Mouse (Mus musculus): ENCODE measurements around the gene Ddost. TPM values are rescaled to one million over a fixed set of nuclear protein-coding genes. Genes with fewer than 3 reads are reported as not detected.
"Not testable (repeated sequence)": the region's sequence is repeated elsewhere in the genome, so short reads cannot be mapped to it uniquely, and the experiment has no call there.

The Ddost gene
- polyA plus RNA-seq, 1 experiment = 173 TPM

DNA sequence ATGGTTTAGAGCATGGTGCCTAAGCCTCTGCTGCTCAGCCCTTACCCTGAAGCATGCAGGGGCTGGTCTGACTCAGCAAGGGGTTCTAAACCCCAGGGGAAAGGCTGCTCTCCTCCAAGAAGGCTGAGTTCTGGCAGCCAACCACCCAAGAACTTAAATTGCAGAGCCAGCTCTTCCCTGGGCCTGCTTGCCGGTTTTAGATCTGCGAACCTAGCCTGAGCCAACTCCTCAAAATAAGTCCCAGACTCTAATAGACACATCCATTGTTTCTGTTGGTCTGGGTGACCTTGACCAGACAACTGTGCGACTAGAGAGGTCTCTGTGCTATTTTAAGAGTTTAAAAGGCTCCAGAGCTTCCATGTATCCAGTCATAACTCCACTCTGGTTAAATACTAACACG is 19.2 kb downstream of the Ddost start:
- H3K4me1 ChIP-seq (replicated peaks; ENCODE audit: control insufficient read depth, insufficient read depth, low read length) = peaks cover 2% of the 10 kb centered on the region

DNA sequence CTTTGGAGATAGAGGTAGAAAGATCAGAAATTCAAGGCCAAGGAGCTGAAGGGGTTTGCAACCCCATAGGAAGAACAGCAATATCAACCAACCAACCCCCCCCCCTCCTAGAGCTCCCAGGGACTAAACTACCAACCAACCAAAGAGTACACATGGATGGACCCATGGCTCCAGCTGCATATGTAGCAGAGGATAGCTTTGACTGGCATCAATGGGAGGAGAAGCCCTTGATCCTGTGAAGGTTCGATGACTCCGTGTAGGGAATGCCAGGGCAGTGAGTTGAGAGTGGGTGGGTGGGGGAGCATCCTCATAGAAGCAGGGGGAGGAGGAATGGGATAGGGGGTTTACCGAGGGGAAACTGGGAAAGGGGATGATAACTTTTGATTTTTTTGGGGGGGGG is 19.9 kb downstream of the Ddost start:
- no peaks in the 10 kb centered on the region for H3K27me3 ChIP-seq (ENCODE audit: control insufficient read depth, insufficient read depth, low read length)
- TF ChIP-seq POLR2A (IDR thresholded peaks at IDR 0.05; ENCODE audit: control insufficient read depth, extremely low read depth, insufficient read depth, low read length, poor library complexity) (no peak), CTCF (IDR thresholded peaks at IDR 0.05; ENCODE audit: borderline replicate concordance, control insufficient read depth, extremely low read depth, insufficient read depth, low read length, poor library complexity) (no peak)
- peaks cover 2% of the 10 kb centered on the region for H3K4me1 ChIP-seq (replicated peaks; ENCODE audit: control insufficient read depth, insufficient read depth, low read length)
- WGBS = 93% methylated on average over 3 of the region's 3 CpGs
- no peak overlapping the region for H3K4me3 ChIP-seq (ENCODE audit: control insufficient read depth, insufficient read depth, low read length)
- no peak for DNase-seq
- H3K27ac ChIP-seq (ENCODE audit: control insufficient read depth, insufficient read depth, low read length) = no peak overlapping the region
- H3K36me3 ChIP-seq (ENCODE audit: control insufficient read depth, insufficient read depth, low read length) = no peaks in the 10 kb centered on the region

More for the DNA sequence above, 19.2 kb downstream of the Ddost start:
- TF ChIP-seq POLR2A (IDR thresholded peaks at IDR 0.05; ENCODE audit: control insufficient read depth, extremely low read depth, insufficient read depth, low read length, poor library complexity) (no peak), CTCF (IDR thresholded peaks at IDR 0.05; ENCODE audit: borderline replicate concordance, control insufficient read depth, extremely low read depth, insufficient read depth, low read length, poor library complexity) (no peak)
- Histone ChIP-seq H3K27ac (ENCODE audit: control insufficient read depth, insufficient read depth, low read length) (no peak overlapping the region), H3K36me3 (ENCODE audit: control insufficient read depth, insufficient read depth, low read length) (no peaks in the 10 kb centered on the region), H3K27me3 (ENCODE audit: control insufficient read depth, insufficient read depth, low read length) (no peaks in the 10 kb centered on the region), H3K4me3 (ENCODE audit: control insufficient read depth, insufficient read depth, low read length) (no peak overlapping the region)
- WGBS = 97% methylated on average over 4 of the region's 4 CpGs
- DNase-seq = no peak

DNA sequence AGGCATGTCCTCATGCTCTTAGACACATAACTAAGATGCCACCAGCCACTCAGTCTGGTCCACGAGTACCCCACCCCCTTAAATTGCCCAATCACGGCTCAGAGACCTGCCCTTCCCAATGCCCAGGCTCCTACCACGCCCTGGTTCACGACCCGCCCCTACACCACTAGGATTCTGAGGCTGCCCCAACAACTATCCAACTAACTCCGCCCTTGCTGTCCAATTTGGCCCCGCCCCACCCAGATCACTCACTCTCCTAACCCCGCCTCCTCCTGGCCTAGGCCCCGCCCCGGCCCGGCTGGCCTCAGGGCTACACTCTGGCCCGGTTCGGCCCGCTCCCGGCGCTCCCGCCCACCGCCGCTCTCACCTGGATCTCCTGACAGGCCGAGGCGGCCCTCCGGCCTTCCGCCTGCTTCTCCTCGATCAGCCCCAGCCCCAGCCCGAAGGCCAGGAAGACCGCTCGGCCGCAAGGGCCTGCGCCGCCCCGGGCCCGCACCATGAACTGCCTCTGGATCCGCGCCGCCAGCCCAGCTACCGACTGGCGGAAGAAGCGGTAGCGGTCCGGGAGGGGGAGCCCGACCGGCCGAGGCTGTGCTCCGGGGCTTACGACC is 21.0 kb downstream of the Ddost start:
- H3K27ac ChIP-seq (ENCODE audit: control insufficient read depth, insufficient read depth, low read length) = peak overlapping the region; percentile 62
- H3K4me3 ChIP-seq (ENCODE audit: control insufficient read depth, insufficient read depth, low read length) = peak overlapping the region; percentile 81
- under 1% methylated on average over 45 of the region's 45 CpGs for WGBS
- H3K27me3 ChIP-seq (ENCODE audit: control insufficient read depth, insufficient read depth, low read length) = no peaks in the 10 kb centered on the region
- H3K36me3 ChIP-seq (ENCODE audit: control insufficient read depth, insufficient read depth, low read length) = no peaks in the 10 kb centered on the region
- TF ChIP-seq POLR2A (IDR thresholded peaks at IDR 0.05; ENCODE audit: control insufficient read depth, extremely low read depth, insufficient read depth, low read length, poor library complexity) (no peak), CTCF (IDR thresholded peaks at IDR 0.05; ENCODE audit: borderline replicate concordance, control insufficient read depth, extremely low read depth, insufficient read depth, low read length, poor library complexity) (no peak)
- H3K4me1 ChIP-seq (replicated peaks; ENCODE audit: control insufficient read depth, insufficient read depth, low read length) = peaks cover 2% of the 10 kb centered on the region
- DNase-seq = peak; percentile 91

DNA sequence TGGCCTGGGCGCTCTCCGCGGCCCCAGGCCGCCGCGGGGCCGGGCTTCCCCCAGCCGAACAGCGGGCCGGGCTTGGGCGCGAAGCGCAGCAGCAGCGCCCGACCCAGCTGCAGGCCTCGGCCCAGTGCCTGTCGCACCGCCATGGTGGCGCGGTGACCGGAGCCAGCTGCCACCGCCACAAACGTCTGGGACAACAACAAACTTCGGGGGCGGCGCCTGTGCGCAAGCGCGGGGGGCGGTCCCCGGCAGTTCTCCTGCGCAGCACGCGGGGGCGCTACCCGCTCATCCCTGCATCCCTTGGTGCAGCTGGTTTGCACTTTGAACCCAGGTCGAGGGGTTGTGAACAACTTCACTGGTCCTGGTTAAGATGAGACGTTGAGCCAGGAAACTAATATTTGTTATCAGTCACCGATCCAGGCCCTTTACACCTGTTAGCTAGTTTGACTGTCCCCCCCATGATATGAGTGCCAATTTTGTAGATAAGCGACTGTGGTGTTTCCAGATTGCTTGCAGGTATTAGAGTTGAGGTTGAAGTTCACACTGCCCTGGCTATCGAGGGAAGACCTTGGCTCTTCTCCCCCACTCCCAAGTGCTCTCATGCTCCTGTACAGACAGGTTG is 21.7 kb downstream of the Ddost start, which contains the start of gene Pink1:
Gene Pink1 (minus strand): TSS at position 231 of the 619 bp plus-strand sequence.
- peaks cover 2% of the 10 kb centered on the region for H3K4me1 ChIP-seq (replicated peaks; ENCODE audit: control insufficient read depth, insufficient read depth, low read length)
- DNase-seq = peak; percentile 93
- TF ChIP-seq POLR2A (IDR thresholded peaks at IDR 0.05; ENCODE audit: control insufficient read depth, extremely low read depth, insufficient read depth, low read length, poor library complexity) (peak; percentile 83), CTCF (IDR thresholded peaks at IDR 0.05; ENCODE audit: borderline replicate concordance, control insufficient read depth, extremely low read depth, insufficient read depth, low read length, poor library complexity) (peak; percentile 89)
- H3K36me3 ChIP-seq (ENCODE audit: control insufficient read depth, insufficient read depth, low read length) = no peaks in the 10 kb centered on the region
- no peaks in the 10 kb centered on the region for H3K27me3 ChIP-seq (ENCODE audit: control insufficient read depth, insufficient read depth, low read length)
- H3K4me3 ChIP-seq (ENCODE audit: control insufficient read depth, insufficient read depth, low read length) = peak within 1 kb of the TSS; percentile 81
- WGBS = 4% methylated on average over 41 of the region's 41 CpGs
- peak within 1 kb of the TSS; percentile 77 for H3K27ac ChIP-seq (ENCODE audit: control insufficient read depth, insufficient read depth, low read length)

DNA sequence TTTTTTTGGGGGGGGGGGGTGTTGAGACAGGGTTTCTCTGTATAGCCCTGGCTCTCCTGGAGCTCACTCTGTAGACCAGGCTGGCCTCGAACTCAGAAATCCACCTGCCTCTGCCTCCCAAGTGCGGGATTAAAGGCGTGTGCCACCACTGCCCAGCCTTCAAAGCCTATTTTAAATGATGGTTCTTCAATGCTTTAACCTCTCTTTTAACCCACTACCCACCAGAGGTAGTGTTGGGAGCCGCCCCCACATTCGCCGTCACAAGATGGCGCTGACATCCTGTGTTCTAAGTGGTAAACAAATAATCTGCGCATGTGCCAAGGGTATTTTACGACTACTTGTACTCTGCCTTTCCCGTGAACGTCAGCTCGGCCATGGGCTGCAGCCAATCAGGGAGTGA is 22.6 kb downstream of the Ddost start:
- not testable (repeated sequence) for DNase-seq
- 54% methylated on average over 9 of the region's 12 CpGs for WGBS

DNA sequence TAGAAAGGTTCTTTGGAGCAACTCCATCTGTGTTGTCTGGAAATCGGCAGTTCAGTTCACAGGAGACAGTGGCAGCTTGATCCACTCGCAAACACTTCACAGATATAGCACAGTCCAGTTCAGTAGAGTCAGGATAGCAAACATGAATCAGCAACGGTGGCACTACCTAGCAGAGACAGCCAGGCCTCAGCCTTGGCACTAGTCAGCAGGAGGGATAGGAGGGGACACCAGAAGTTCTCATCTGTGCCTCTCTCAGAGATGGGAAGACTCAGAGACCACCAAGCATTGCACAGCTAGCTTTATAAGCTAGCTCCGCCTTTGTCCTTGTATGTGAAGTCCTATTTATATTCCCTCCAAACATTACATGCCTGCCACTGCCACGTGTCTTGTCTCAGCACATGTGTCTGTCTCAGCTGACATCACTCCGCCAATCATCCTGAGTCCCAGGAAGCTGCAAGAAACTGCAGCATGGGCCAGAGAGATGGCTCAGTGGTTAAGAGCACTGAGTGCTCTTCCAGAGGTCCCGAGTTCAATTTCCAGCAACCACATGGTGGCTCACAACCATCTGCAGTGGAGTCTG is 23.5 kb downstream of the Ddost start:
- Histone ChIP-seq H3K4me3 (ENCODE audit: control insufficient read depth, insufficient read depth, low read length) (peak overlapping the region; percentile 36), H3K27ac (ENCODE audit: control insufficient read depth, insufficient read depth, low read length) (peak overlapping the region; percentile 90), H3K4me1 (replicated peaks; ENCODE audit: control insufficient read depth, insufficient read depth, low read length) (peaks cover 2% of the 10 kb centered on the region), H3K27me3 (ENCODE audit: control insufficient read depth, insufficient read depth, low read length) (no peaks in the 10 kb centered on the region), H3K36me3 (ENCODE audit: control insufficient read depth, insufficient read depth, low read length) (no peaks in the 10 kb centered on the region)
- no peak for DNase-seq
- TF ChIP-seq CTCF (IDR thresholded peaks at IDR 0.05; ENCODE audit: borderline replicate concordance, control insufficient read depth, extremely low read depth, insufficient read depth, low read length, poor library complexity) (no peak), POLR2A (IDR thresholded peaks at IDR 0.05; ENCODE audit: control insufficient read depth, extremely low read depth, insufficient read depth, low read length, poor library complexity) (no peak)
- 69% methylated on average over 7 of the region's 7 CpGs for WGBS

More for the DNA sequence above, 22.6 kb downstream of the Ddost start:
- not testable (repeated sequence) for H3K36me3 ChIP-seq (ENCODE audit: control insufficient read depth, insufficient read depth, low read length); H3K27me3 ChIP-seq (ENCODE audit: control insufficient read depth, insufficient read depth, low read length); H3K4me3 ChIP-seq (ENCODE audit: control insufficient read depth, insufficient read depth, low read length); H3K4me1 ChIP-seq (replicated peaks; ENCODE audit: control insufficient read depth, insufficient read depth, low read length)
- H3K27ac ChIP-seq (ENCODE audit: control insufficient read depth, insufficient read depth, low read length) = peak overlapping the region; percentile 77

Measured in thymus, adult 2 months (tissue).